Mouse (Mus musculus): ENCODE data around the gene Tmem163. TPM values are rescaled to one million over a fixed set of nuclear protein-coding genes. Genes with fewer than 3 reads are reported as not detected.

Gene Tmem163
- polyA plus RNA-seq, 1 experiment from 2014 or later, result 1.0 TPM

GRCm38 (mm10) chr1:127595735-127596134, 83.6 kb downstream of the Tmem163 start:
- H3K9me3 ChIP-seq (ENCODE audit: control insufficient read depth, low read depth, low read length), result no peaks in the 10 kb centered on the region
- H3K9ac ChIP-seq (replicated peaks; ENCODE audit: low read depth, low read length), result no peak overlapping the region
- no peaks in the 10 kb centered on the region for H3K36me3 ChIP-seq (ENCODE audit: control insufficient read depth, insufficient read depth, low read length)
- no peak overlapping the region for H3K4me2 ChIP-seq (replicated peaks; ENCODE audit: low read depth, low read length)
- 19% methylated on average over 1 of the region's 1 CpGs for WGBS
- H3K27ac ChIP-seq (ENCODE audit: low read length), result no peak overlapping the region
- no peak for ATAC-seq (ENCODE audit: insufficient number of reproducible peaks, insufficient read depth, low FRiP score, low read depth)
- H3K27me3 ChIP-seq (ENCODE audit: control insufficient read depth, insufficient read depth, low read length), result no peaks in the 10 kb centered on the region
- H3K4me1 ChIP-seq (ENCODE audit: control insufficient read depth, insufficient read depth, low read length), result no peaks in the 10 kb centered on the region
- no peak overlapping the region for H3K4me3 ChIP-seq (ENCODE audit: low read depth, low read length)

GRCm38 (mm10) chr1:127589542-127589941, 89.8 kb downstream of the Tmem163 start:
- Histone ChIP-seq H3K27me3 (ENCODE audit: control insufficient read depth, insufficient read depth, low read length) (no peaks in the 10 kb centered on the region), H3K4me3 (ENCODE audit: low read depth, low read length) (no peak overlapping the region), H3K36me3 (ENCODE audit: control insufficient read depth, insufficient read depth, low read length) (no peaks in the 10 kb centered on the region), H3K4me2 (replicated peaks; ENCODE audit: low read depth, low read length) (no peak overlapping the region), H3K4me1 (ENCODE audit: control insufficient read depth, insufficient read depth, low read length) (no peaks in the 10 kb centered on the region), H3K27ac (ENCODE audit: low read length) (no peak overlapping the region), H3K9ac (replicated peaks; ENCODE audit: low read depth, low read length) (no peak overlapping the region), H3K9me3 (ENCODE audit: control insufficient read depth, low read depth, low read length) (no peaks in the 10 kb centered on the region)
- ATAC-seq (ENCODE audit: insufficient number of reproducible peaks, insufficient read depth, low FRiP score, low read depth), result no peak
- 74% methylated on average over 3 of the region's 3 CpGs for WGBS

GRCm38 (mm10) chr1:127587071-127587470, 92.3 kb downstream of the Tmem163 start:
- WGBS, result 87% methylated on average over 5 of the region's 5 CpGs
- H3K4me3 ChIP-seq (ENCODE audit: low read depth, low read length), result no peak overlapping the region

GRCm38 (mm10) chr1:127586156-127586555, 93.2 kb downstream of the Tmem163 start:
- Histone ChIP-seq H3K9ac (replicated peaks; ENCODE audit: low read depth, low read length) (no peak overlapping the region), H3K27ac (ENCODE audit: low read length) (no peak overlapping the region), H3K9me3 (ENCODE audit: control insufficient read depth, low read depth, low read length) (no peaks in the 10 kb centered on the region), H3K4me1 (ENCODE audit: control insufficient read depth, insufficient read depth, low read length) (no peaks in the 10 kb centered on the region), H3K4me3 (ENCODE audit: low read depth, low read length) (no peak overlapping the region), H3K27me3 (ENCODE audit: control insufficient read depth, insufficient read depth, low read length) (no peaks in the 10 kb centered on the region), H3K4me2 (replicated peaks; ENCODE audit: low read depth, low read length) (no peak overlapping the region), H3K36me3 (ENCODE audit: control insufficient read depth, insufficient read depth, low read length) (no peaks in the 10 kb centered on the region)
- ATAC-seq (ENCODE audit: insufficient number of reproducible peaks, insufficient read depth, low FRiP score, low read depth), result no peak
- 81% methylated on average over 1 of the region's 1 CpGs for WGBS

More at GRCm38 (mm10) chr1:127587071-127587470, 92.3 kb downstream of the Tmem163 start:
- no peaks in the 10 kb centered on the region for H3K9me3 ChIP-seq (ENCODE audit: control insufficient read depth, low read depth, low read length)
- H3K9ac ChIP-seq (replicated peaks; ENCODE audit: low read depth, low read length), result no peak overlapping the region
- no peaks in the 10 kb centered on the region for H3K36me3 ChIP-seq (ENCODE audit: control insufficient read depth, insufficient read depth, low read length)
- ATAC-seq (ENCODE audit: insufficient number of reproducible peaks, insufficient read depth, low FRiP score, low read depth), result no peak
- H3K4me2 ChIP-seq (replicated peaks; ENCODE audit: low read depth, low read length), result no peak overlapping the region
- no peaks in the 10 kb centered on the region for H3K4me1 ChIP-seq (ENCODE audit: control insufficient read depth, insufficient read depth, low read length)
- H3K27me3 ChIP-seq (ENCODE audit: control insufficient read depth, insufficient read depth, low read length), result no peaks in the 10 kb centered on the region
- no peak overlapping the region for H3K27ac ChIP-seq (ENCODE audit: low read length)

- Histone ChIP-seq H3K27me3 (ENCODE audit: control insufficient read depth, insufficient read depth, low read length) (no peaks in the 10 kb centered on the region), H3K4me2 (replicated peaks; ENCODE audit: low read depth, low read length) (no peak overlapping the region), H3K27ac (ENCODE audit: low read length) (no peak overlapping the region), H3K9me3 (ENCODE audit: control insufficient read depth, low read depth, low read length) (no peaks in the 10 kb centered on the region), H3K4me1 (ENCODE audit: control insufficient read depth, insufficient read depth, low read length) (no peaks in the 10 kb centered on the region), H3K36me3 (ENCODE audit: control insufficient read depth, insufficient read depth, low read length) (no peaks in the 10 kb centered on the region), H3K9ac (replicated peaks; ENCODE audit: low read depth, low read length) (no peak overlapping the region), H3K4me3 (ENCODE audit: low read depth, low read length) (no peak overlapping the region)
- ATAC-seq (ENCODE audit: insufficient number of reproducible peaks, insufficient read depth, low FRiP score, low read depth), result no peak
- 64% methylated on average over 5 of the region's 5 CpGs for WGBS
Measured at GRCm38 (mm10) chr1:127577981-127578380, 101.4 kb downstream of the Tmem163 start.

GRCm38 (mm10) chr1:127577083-127577482, 102.3 kb downstream of the Tmem163 start:
- no peaks in the 10 kb centered on the region for H3K36me3 ChIP-seq (ENCODE audit: control insufficient read depth, insufficient read depth, low read length)
- H3K4me1 ChIP-seq (ENCODE audit: control insufficient read depth, insufficient read depth, low read length), result no peaks in the 10 kb centered on the region
- no peak overlapping the region for H3K9ac ChIP-seq (replicated peaks; ENCODE audit: low read depth, low read length)
- ATAC-seq (ENCODE audit: insufficient number of reproducible peaks, insufficient read depth, low FRiP score, low read depth), result no peak
- no peak overlapping the region for H3K4me2 ChIP-seq (replicated peaks; ENCODE audit: low read depth, low read length)
- 90% methylated on average over 7 of the region's 7 CpGs for WGBS
- no peaks in the 10 kb centered on the region for H3K27me3 ChIP-seq (ENCODE audit: control insufficient read depth, insufficient read depth, low read length)
- H3K4me3 ChIP-seq (ENCODE audit: low read depth, low read length), result no peak overlapping the region
- no peaks in the 10 kb centered on the region for H3K9me3 ChIP-seq (ENCODE audit: control insufficient read depth, low read depth, low read length)
- no peak overlapping the region for H3K27ac ChIP-seq (ENCODE audit: low read length)

GRCm38 (mm10) chr1:127576563-127576962, 102.8 kb downstream of the Tmem163 start:
- no peaks in the 10 kb centered on the region for H3K4me1 ChIP-seq (ENCODE audit: control insufficient read depth, insufficient read depth, low read length)
- 55% methylated on average over 8 of the region's 8 CpGs for WGBS
- ATAC-seq (ENCODE audit: insufficient number of reproducible peaks, insufficient read depth, low FRiP score, low read depth), result no peak
- H3K4me3 ChIP-seq (ENCODE audit: low read depth, low read length), result no peak overlapping the region
- no peaks in the 10 kb centered on the region for H3K27me3 ChIP-seq (ENCODE audit: control insufficient read depth, insufficient read depth, low read length)
- no peak overlapping the region for H3K27ac ChIP-seq (ENCODE audit: low read length)
- no peak overlapping the region for H3K4me2 ChIP-seq (replicated peaks; ENCODE audit: low read depth, low read length)
- H3K9me3 ChIP-seq (ENCODE audit: control insufficient read depth, low read depth, low read length), result no peaks in the 10 kb centered on the region
- H3K9ac ChIP-seq (replicated peaks; ENCODE audit: low read depth, low read length), result no peak overlapping the region
- no peaks in the 10 kb centered on the region for H3K36me3 ChIP-seq (ENCODE audit: control insufficient read depth, insufficient read depth, low read length)

GRCm38 (mm10) chr1:127576143-127576542, 103.2 kb downstream of the Tmem163 start:
- Histone ChIP-seq H3K4me3 (ENCODE audit: low read depth, low read length) (no peak overlapping the region), H3K27me3 (ENCODE audit: control insufficient read depth, insufficient read depth, low read length) (no peaks in the 10 kb centered on the region), H3K9ac (replicated peaks; ENCODE audit: low read depth, low read length) (no peak overlapping the region), H3K4me2 (replicated peaks; ENCODE audit: low read depth, low read length) (no peak overlapping the region), H3K9me3 (ENCODE audit: control insufficient read depth, low read depth, low read length) (no peaks in the 10 kb centered on the region), H3K4me1 (ENCODE audit: control insufficient read depth, insufficient read depth, low read length) (no peaks in the 10 kb centered on the region), H3K27ac (ENCODE audit: low read length) (no peak overlapping the region), H3K36me3 (ENCODE audit: control insufficient read depth, insufficient read depth, low read length) (no peaks in the 10 kb centered on the region)
- no peak for ATAC-seq (ENCODE audit: insufficient number of reproducible peaks, insufficient read depth, low FRiP score, low read depth)
- WGBS, result 42% methylated on average over 3 of the region's 3 CpGs

GRCm38 (mm10) chr1:127575692-127576091, 103.7 kb downstream of the Tmem163 start:
- WGBS, result 25% methylated on average over 4 of the region's 4 CpGs
- H3K27ac ChIP-seq (ENCODE audit: low read length), result no peak overlapping the region
- no peaks in the 10 kb centered on the region for H3K4me1 ChIP-seq (ENCODE audit: control insufficient read depth, insufficient read depth, low read length)
- no peaks in the 10 kb centered on the region for H3K27me3 ChIP-seq (ENCODE audit: control insufficient read depth, insufficient read depth, low read length)
- H3K9me3 ChIP-seq (ENCODE audit: control insufficient read depth, low read depth, low read length), result no peaks in the 10 kb centered on the region
- ATAC-seq (ENCODE audit: insufficient number of reproducible peaks, insufficient read depth, low FRiP score, low read depth), result no peak
- H3K4me3 ChIP-seq (ENCODE audit: low read depth, low read length), result no peak overlapping the region
- H3K9ac ChIP-seq (replicated peaks; ENCODE audit: low read depth, low read length), result no peak overlapping the region
- H3K36me3 ChIP-seq (ENCODE audit: control insufficient read depth, insufficient read depth, low read length), result no peaks in the 10 kb centered on the region
- no peak overlapping the region for H3K4me2 ChIP-seq (replicated peaks; ENCODE audit: low read depth, low read length)
